Mouse (Mus musculus) kidney, embryonic 14.5 days (tissue): ENCODE data around the gene Cd53. TPM values are rescaled to one million over a fixed set of nuclear protein-coding genes. Genes with fewer than 3 reads are reported as not detected.

ENCODE experiments used
- ATAC-seq: fragments of 200-750 bp; cut with Nextera tagmentation; 2 replicates; pipeline ENCODE4 v1.8.0; 2017; ENCODE audit warnings: moderate number of reproducible peaks, mild to moderate bottlenecking, moderate TSS enrichment, moderate library complexity; ENCODE audit not compliant: low FRiP score, low TSS enrichment
- H3K27ac ChIP-seq: fragments of 300-500 bp; sonication (generic); 2 replicates; pipeline ENCODE4 v1.5.1; 2014; ENCODE audit warnings: low read depth, mild to moderate bottlenecking, low read length, moderate library complexity, mixed read lengths
- H3K27me3 ChIP-seq: fragments of 300-500 bp; sonication (generic); 2 replicates; pipeline ENCODE4 v1.6.1; 2014; ENCODE audit warnings: mild to moderate bottlenecking, low read length; ENCODE audit not compliant: control insufficient read depth, insufficient read depth
- H3K36me3 ChIP-seq: fragments of 300-500 bp; sonication (generic); 2 replicates; pipeline ENCODE4 v1.6.1; 2014; ENCODE audit warnings: low read length, mixed read lengths; ENCODE audit not compliant: control insufficient read depth, insufficient read depth
- H3K4me1 ChIP-seq: fragments of 300-500 bp; sonication (generic); 2 replicates; pipeline ENCODE4 v1.6.1; 2014; ENCODE audit warnings: low read length, mixed read lengths; ENCODE audit not compliant: control insufficient read depth, insufficient read depth
- H3K4me2 ChIP-seq: fragments of 300-500 bp; sonication (generic); replicated peaks from 2 replicates; pipeline ENCODE4 v1.6.1; 2014; ENCODE audit warnings: low read depth, mild to moderate bottlenecking, low read length
- H3K4me3 ChIP-seq: fragments of 300-500 bp; sonication (generic); 2 replicates; pipeline ENCODE4 v1.5.1; 2014; ENCODE audit warnings: mild to moderate bottlenecking, low read length
- H3K9ac ChIP-seq: fragments of 300-500 bp; sonication (generic); 2 replicates; pipeline ENCODE4 v1.6.1; 2014; ENCODE audit warnings: low read depth, mild to moderate bottlenecking, low read length, moderate library complexity
- H3K9me3 ChIP-seq: fragments of 300-500 bp; sonication (generic); 2 replicates; pipeline ENCODE4 v1.6.1; 2016; ENCODE audit warnings: low read length; ENCODE audit not compliant: control insufficient read depth
- WGBS: fragments of 180-500 bp; shearing (Covaris S2); extraction: QIAGEN DNeasy Blood & Tissue Kit; methylation state at CpG from one replicate; pipeline ENCODE4 v1.1.7; 2014; 5-methylcytosine and 5-hydroxymethylcytosine counted together
- polyA plus RNA-seq: library from polyadenylated mRNA; unstranded; fragments of >200 nt; fragmentation: Nextera tagmentation; extraction: Ambion mirVana; gene quantifications from 2 replicates; pipeline ENCODE4 v1.2.1, GENCODE M21; 2014

Gene Cd53
- polyA plus RNA-seq, result 4.2 and 4.5 TPM in 2 replicates

- WGBS, result 73% methylated on average over 2 of the region's 2 CpGs
- Histone ChIP-seq H3K9me3 (no peaks in the 10 kb centered on the region), H3K27ac (no peak within 1 kb of the TSS), H3K36me3 (no peaks in the 10 kb centered on the region), H3K4me3 (no peak within 1 kb of the TSS), H3K9ac (no peak within 1 kb of the TSS), H3K4me1 (no peaks in the 10 kb centered on the region), H3K4me2 (no peak within 1 kb of the TSS), H3K27me3 (no peaks in the 10 kb centered on the region)
- no peak for ATAC-seq
Measured at GRCm38 (mm10) chr3:106789930-106790329, at the start of gene Cd53. Gene Cd53, minus strand, starts transcription at chr3:106790149.

DNA sequence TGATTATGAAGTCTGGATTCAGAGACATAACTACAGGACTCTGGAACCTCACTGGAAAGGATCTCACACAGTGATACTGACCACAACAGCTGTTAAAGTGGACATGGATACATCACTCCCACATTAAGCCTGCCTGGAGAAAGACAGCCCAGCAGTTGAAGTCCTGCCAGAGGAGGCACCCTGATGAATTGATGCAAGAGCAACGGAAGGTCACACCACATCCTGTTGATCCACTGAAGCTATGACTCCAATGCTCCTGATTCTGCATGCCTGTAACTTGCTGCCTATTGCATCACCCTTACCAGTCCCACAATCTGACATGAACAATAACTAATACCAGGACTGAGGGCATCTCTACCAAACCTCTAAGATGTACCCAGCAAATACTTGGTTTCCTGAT lies 42.2 kb upstream of the Cd53 start:
- H3K4me3 ChIP-seq, result no peak overlapping the region
- H3K4me1 ChIP-seq, result no peaks in the 10 kb centered on the region
- H3K9me3 ChIP-seq, result peaks cover 7% of the 10 kb centered on the region; the same call in 1 of the 2 replicates
- ATAC-seq, result no peak
- no peak overlapping the region for H3K27ac ChIP-seq
- H3K9ac ChIP-seq, result no peak overlapping the region
- H3K27me3 ChIP-seq, result no peaks in the 10 kb centered on the region
- no peak overlapping the region for H3K4me2 ChIP-seq
- no peaks in the 10 kb centered on the region for H3K36me3 ChIP-seq
- WGBS, result 85% methylated on average over 1 of the region's 1 CpGs

DNA sequence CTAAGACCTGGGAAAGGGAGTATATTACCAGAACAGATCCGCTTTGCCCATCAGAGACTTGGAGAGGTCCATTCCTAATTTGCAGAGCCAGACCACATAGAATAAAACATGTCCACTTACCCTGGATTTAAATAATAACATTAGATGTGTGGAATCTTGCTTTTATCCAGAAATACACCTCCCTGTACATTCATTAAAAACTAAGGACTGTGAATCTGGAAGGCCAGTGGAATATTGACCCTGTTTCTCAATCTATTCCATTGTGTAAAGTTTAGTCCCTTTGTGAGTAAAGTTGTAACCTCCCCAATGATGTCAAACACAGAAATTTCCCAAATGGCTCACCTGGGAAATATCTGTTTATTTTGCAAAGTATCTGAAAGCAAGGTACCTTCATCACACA lies 36.2 kb upstream of the Cd53 start, which contains the start of gene Olfr266:
Gene Olfr266, minus strand, starts transcription at position 101 of the 400 bp plus-strand sequence.
- no peaks in the 10 kb centered on the region for H3K9me3 ChIP-seq
- no peak within 1 kb of the TSS for H3K4me3 ChIP-seq
- H3K4me1 ChIP-seq, result no peaks in the 10 kb centered on the region
- H3K27ac ChIP-seq, result no peak within 1 kb of the TSS
- ATAC-seq, result no peak
- H3K27me3 ChIP-seq, result no peaks in the 10 kb centered on the region
- WGBS, result 83% methylated on average over 1 of the region's 1 CpGs
- H3K4me2 ChIP-seq, result no peak within 1 kb of the TSS
- no peak within 1 kb of the TSS for H3K9ac ChIP-seq
- no peaks in the 10 kb centered on the region for H3K36me3 ChIP-seq

- ATAC-seq, result no peak
Measured at GRCm38 (mm10) chr3:106817676-106818075, 27.7 kb upstream of the Cd53 start.

GRCm38 (mm10) chr3:106808972-106809695 lies 19.2 kb upstream of the Cd53 start:
- Histone ChIP-seq H3K9me3 (no peaks in the 10 kb centered on the region), H3K4me3 (no peak overlapping the region), H3K36me3 (no peaks in the 10 kb centered on the region), H3K9ac (no peak overlapping the region), H3K27me3 (no peaks in the 10 kb centered on the region), H3K4me2 (no peak overlapping the region), H3K27ac (no peak overlapping the region), H3K4me1 (no peaks in the 10 kb centered on the region)
- ATAC-seq, result no peak
- 64% methylated on average over 2 of the region's 2 CpGs for WGBS

More at GRCm38 (mm10) chr3:106817676-106818075, 27.7 kb upstream of the Cd53 start:
- Histone ChIP-seq H3K9me3 (no peaks in the 10 kb centered on the region), H3K36me3 (no peaks in the 10 kb centered on the region), H3K4me3 (no peak overlapping the region), H3K4me2 (no peak overlapping the region), H3K9ac (no peak overlapping the region), H3K27me3 (no peaks in the 10 kb centered on the region), H3K4me1 (no peaks in the 10 kb centered on the region), H3K27ac (no peak overlapping the region)
- WGBS, result 75% methylated on average over 2 of the region's 2 CpGs

GRCm38 (mm10) chr3:106798079-106798478 lies 8.1 kb upstream of the Cd53 start:
- Histone ChIP-seq H3K36me3 (no peaks in the 10 kb centered on the region), H3K27ac (no peak overlapping the region), H3K9ac (no peak overlapping the region), H3K4me3 (no peak overlapping the region), H3K9me3 (no peaks in the 10 kb centered on the region), H3K27me3 (no peaks in the 10 kb centered on the region), H3K4me2 (no peak overlapping the region), H3K4me1 (no peaks in the 10 kb centered on the region)
- no peak for ATAC-seq

DNA sequence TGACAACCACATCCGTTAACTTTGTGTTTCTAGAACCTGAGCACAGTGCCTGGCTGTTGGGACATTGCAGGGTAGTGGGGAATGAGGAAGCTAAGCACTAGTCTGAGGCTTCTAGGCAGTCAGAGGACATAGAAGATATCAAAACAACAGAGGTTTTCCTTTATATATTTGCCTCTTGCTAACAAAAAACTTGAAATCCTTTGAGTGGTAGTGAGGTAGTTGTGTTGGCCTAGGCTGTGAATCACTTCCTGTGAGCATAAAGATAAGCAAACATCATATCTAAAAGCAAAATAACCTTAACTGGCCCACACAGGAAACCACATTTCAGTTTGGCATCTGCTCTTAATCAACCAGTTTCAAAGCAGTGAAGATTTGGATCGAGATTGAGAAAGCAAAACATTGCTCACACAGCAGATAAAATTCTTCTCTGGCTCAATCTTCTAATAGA lies 1.5 kb downstream of the Cd53 start:
- ATAC-seq, result no peak
- H3K4me2 ChIP-seq, result no peak overlapping the region
- no peaks in the 10 kb centered on the region for H3K27me3 ChIP-seq
- no peaks in the 10 kb centered on the region for H3K36me3 ChIP-seq
- no peak overlapping the region for H3K27ac ChIP-seq
- H3K4me1 ChIP-seq, result no peaks in the 10 kb centered on the region
- 53% methylated on average over 2 of the region's 2 CpGs for WGBS
- H3K9ac ChIP-seq, result no peak overlapping the region
- H3K4me3 ChIP-seq, result no peak overlapping the region
- H3K9me3 ChIP-seq, result no peaks in the 10 kb centered on the region

- H3K4me2 ChIP-seq, result no peak overlapping the region
- no peak overlapping the region for H3K9ac ChIP-seq
- no peaks in the 10 kb centered on the region for H3K9me3 ChIP-seq
- H3K4me3 ChIP-seq, result no peak overlapping the region
- ATAC-seq, result no peak
- H3K27ac ChIP-seq, result no peak overlapping the region
- H3K27me3 ChIP-seq, result no peaks in the 10 kb centered on the region
- no peaks in the 10 kb centered on the region for H3K36me3 ChIP-seq
- no peaks in the 10 kb centered on the region for H3K4me1 ChIP-seq
Measured at GRCm38 (mm10) chr3:106787972-106788371, 2.0 kb downstream of the Cd53 start.

DNA sequence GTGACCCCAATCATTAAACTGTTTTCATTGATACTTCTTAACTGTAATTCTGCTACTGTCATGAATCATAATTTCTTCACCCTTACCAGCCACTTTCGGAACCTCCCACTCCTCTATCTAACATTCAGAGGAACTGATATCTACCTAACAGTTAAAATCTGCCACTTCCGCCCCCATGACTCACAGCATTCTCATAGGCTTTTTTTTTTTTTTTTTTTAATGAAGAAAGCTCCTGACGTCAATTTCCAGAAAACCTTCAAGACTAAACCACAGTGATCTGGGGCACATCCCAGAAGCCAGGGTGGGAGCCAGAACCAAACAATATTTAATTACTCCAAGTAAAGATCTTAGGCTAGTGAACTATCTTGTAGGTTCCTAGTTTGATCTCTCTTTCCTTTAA lies 4.8 kb downstream of the Cd53 start:
- Histone ChIP-seq H3K4me1 (no peaks in the 10 kb centered on the region), H3K9ac (no peak overlapping the region), H3K27ac (no peak overlapping the region), H3K27me3 (no peaks in the 10 kb centered on the region), H3K4me2 (no peak overlapping the region), H3K36me3 (no peaks in the 10 kb centered on the region), H3K9me3 (no peaks in the 10 kb centered on the region), H3K4me3 (no peak overlapping the region)
- 86% methylated on average over 3 of the region's 3 CpGs for WGBS
- ATAC-seq, result no peak
